Mouse (Mus musculus): ENCODE measurements around the gene Psmb2. TPM values are rescaled to one million over a fixed set of nuclear protein-coding genes. Genes with fewer than 3 reads are reported as not detected.

Psmb2 gene
- polyA plus RNA-seq, 1 experiment from 2014 or later = 593 TPM

- no peak for DNase-seq (ENCODE audit: low spot score)
- 84% methylated on average over 7 of the region's 7 CpGs for WGBS
- Histone ChIP-seq H3K4me3 (no peak overlapping the region), H3K4me1 (no peaks in the 10 kb centered on the region), H3K27ac (no peak overlapping the region), H3K36me3 (no peaks in the 10 kb centered on the region), H3K27me3 (ENCODE audit: low read depth, poor library complexity, severe bottlenecking) (no peaks in the 10 kb centered on the region), H3K9me3 (replicated peaks) (no peaks in the 10 kb centered on the region)
Observed at GRCm38 (mm10) chr4:126661249-126661648, 16.2 kb upstream of the Psmb2 start.

- no peaks in the 10 kb centered on the region for H3K36me3 ChIP-seq
- WGBS = 88% methylated on average over 2 of the region's 2 CpGs
Observed at GRCm38 (mm10) chr4:126667075-126667474, 10.4 kb upstream of the Psmb2 start.

GRCm38 (mm10) chr4:126682298-126682697 lies 4.9 kb downstream of the Psmb2 start:
- Histone ChIP-seq H3K36me3 (peaks cover 44% of the 10 kb centered on the region), H3K27ac (no peak overlapping the region), H3K27me3 (ENCODE audit: low read depth, poor library complexity, severe bottlenecking) (no peaks in the 10 kb centered on the region), H3K4me3 (no peak overlapping the region), H3K4me1 (peaks cover 10% of the 10 kb centered on the region), H3K9me3 (replicated peaks) (no peaks in the 10 kb centered on the region)
- WGBS = 92% methylated on average over 5 of the region's 5 CpGs
- DNase-seq (ENCODE audit: low spot score) = no peak

More at GRCm38 (mm10) chr4:126667075-126667474, 10.4 kb upstream of the Psmb2 start:
- no peak overlapping the region for H3K4me3 ChIP-seq
- H3K27me3 ChIP-seq (ENCODE audit: low read depth, poor library complexity, severe bottlenecking) = no peaks in the 10 kb centered on the region
- no peak overlapping the region for H3K27ac ChIP-seq
- H3K4me1 ChIP-seq = no peaks in the 10 kb centered on the region
- no peaks in the 10 kb centered on the region for H3K9me3 ChIP-seq (replicated peaks)
- DNase-seq (ENCODE audit: low spot score) = no peak

GRCm38 (mm10) chr4:126683084-126683483 lies 5.7 kb downstream of the Psmb2 start:
- Histone ChIP-seq H3K27me3 (ENCODE audit: low read depth, poor library complexity, severe bottlenecking) (no peaks in the 10 kb centered on the region), H3K9me3 (replicated peaks) (no peaks in the 10 kb centered on the region), H3K4me3 (no peak overlapping the region), H3K4me1 (peaks cover 7% of the 10 kb centered on the region), H3K27ac (no peak overlapping the region), H3K36me3 (peaks cover 52% of the 10 kb centered on the region)
- WGBS = 96% methylated on average over 3 of the region's 3 CpGs
- DNase-seq (ENCODE audit: low spot score) = no peak

GRCm38 (mm10) chr4:126689457-126689856 lies 12.0 kb downstream of the Psmb2 start:
- H3K4me1 ChIP-seq = no peaks in the 10 kb centered on the region
- 91% methylated on average over 2 of the region's 2 CpGs for WGBS
- no peaks in the 10 kb centered on the region for H3K9me3 ChIP-seq (replicated peaks)
- H3K36me3 ChIP-seq = peaks cover 84% of the 10 kb centered on the region
- no peak for DNase-seq (ENCODE audit: low spot score)
- H3K27ac ChIP-seq = no peak overlapping the region
- H3K4me3 ChIP-seq = no peak overlapping the region
- H3K27me3 ChIP-seq (ENCODE audit: low read depth, poor library complexity, severe bottlenecking) = no peaks in the 10 kb centered on the region

GRCm38 (mm10) chr4:126693021-126693420 lies 15.6 kb downstream of the Psmb2 start:
- H3K27me3 ChIP-seq (ENCODE audit: low read depth, poor library complexity, severe bottlenecking) = no peaks in the 10 kb centered on the region
- no peak for DNase-seq (ENCODE audit: low spot score)
- no peak overlapping the region for H3K27ac ChIP-seq
- WGBS = 89% methylated on average over 5 of the region's 5 CpGs
- peaks cover 68% of the 10 kb centered on the region for H3K36me3 ChIP-seq
- H3K9me3 ChIP-seq (replicated peaks) = no peaks in the 10 kb centered on the region
- H3K4me3 ChIP-seq = no peak overlapping the region
- H3K4me1 ChIP-seq = no peaks in the 10 kb centered on the region

GRCm38 (mm10) chr4:126696908-126697307 lies 19.5 kb downstream of the Psmb2 start:
- no peaks in the 10 kb centered on the region for H3K9me3 ChIP-seq (replicated peaks)
- no peaks in the 10 kb centered on the region for H3K4me1 ChIP-seq
- H3K4me3 ChIP-seq = no peak overlapping the region
- no peaks in the 10 kb centered on the region for H3K27me3 ChIP-seq (ENCODE audit: low read depth, poor library complexity, severe bottlenecking)
- 94% methylated on average over 4 of the region's 4 CpGs for WGBS
- H3K27ac ChIP-seq = no peak overlapping the region
- no peak for DNase-seq (ENCODE audit: low spot score)
- H3K36me3 ChIP-seq = peaks cover 61% of the 10 kb centered on the region

- Histone ChIP-seq H3K9me3 (replicated peaks) (no peaks in the 10 kb centered on the region), H3K36me3 (peaks cover 94% of the 10 kb centered on the region), H3K27ac (no peak overlapping the region), H3K4me1 (no peaks in the 10 kb centered on the region), H3K4me3 (no peak overlapping the region), H3K27me3 (ENCODE audit: low read depth, poor library complexity, severe bottlenecking) (no peaks in the 10 kb centered on the region)
- DNase-seq (ENCODE audit: low spot score) = no peak
- 67% methylated on average over 12 of the region's 12 CpGs for WGBS
Observed at GRCm38 (mm10) chr4:126706630-126707438, 29.4 kb downstream of the Psmb2 start.

- 74% methylated on average over 5 of the region's 5 CpGs for WGBS
- Histone ChIP-seq H3K4me3 (no peak overlapping the region), H3K36me3 (peaks cover 94% of the 10 kb centered on the region)
Observed at GRCm38 (mm10) chr4:126707439-126707826, 30.0 kb downstream of the Psmb2 start.

GRCm38 (mm10) chr4:126732111-126732510 lies 54.7 kb downstream of the Psmb2 start:
- H3K4me3 ChIP-seq = peak overlapping the region; percentile 15
- peaks cover 21% of the 10 kb centered on the region for H3K4me1 ChIP-seq
- no peak overlapping the region for H3K27ac ChIP-seq
- no peaks in the 10 kb centered on the region for H3K36me3 ChIP-seq
- H3K27me3 ChIP-seq (ENCODE audit: low read depth, poor library complexity, severe bottlenecking) = peaks cover 85% of the 10 kb centered on the region
- DNase-seq (ENCODE audit: low spot score) = peak; percentile 42
- no peaks in the 10 kb centered on the region for H3K9me3 ChIP-seq (replicated peaks)
- 2% methylated on average over 18 of the region's 18 CpGs for WGBS

More at GRCm38 (mm10) chr4:126707439-126707826, 30.0 kb downstream of the Psmb2 start:
- Histone ChIP-seq H3K4me1 (no peaks in the 10 kb centered on the region), H3K9me3 (replicated peaks) (no peaks in the 10 kb centered on the region), H3K27ac (no peak overlapping the region), H3K27me3 (ENCODE audit: low read depth, poor library complexity, severe bottlenecking) (no peaks in the 10 kb centered on the region)
- no peak for DNase-seq (ENCODE audit: low spot score)

GRCm38 (mm10) chr4:126732531-126733380 lies 55.3 kb downstream of the Psmb2 start:
- Histone ChIP-seq H3K36me3 (no peaks in the 10 kb centered on the region), H3K27ac (no peak overlapping the region), H3K4me3 (peak overlapping the region; percentile 15), H3K9me3 (replicated peaks) (no peaks in the 10 kb centered on the region), H3K4me1 (peaks cover 21% of the 10 kb centered on the region), H3K27me3 (ENCODE audit: low read depth, poor library complexity, severe bottlenecking) (peaks cover 92% of the 10 kb centered on the region)
- DNase-seq (ENCODE audit: low spot score) = peak; percentile 48
- WGBS = 4% methylated on average over 26 of the region's 26 CpGs

GRCm38 (mm10) chr4:126734001-126734603 lies 56.7 kb downstream of the Psmb2 start:
- H3K4me3 ChIP-seq = 0 out of 2 replicates have a peak overlapping the region, but pooled peaks have one; percentile 34
- no peaks in the 10 kb centered on the region for H3K9me3 ChIP-seq (replicated peaks)
- peaks cover 100% of the 10 kb centered on the region for H3K27me3 ChIP-seq (ENCODE audit: low read depth, poor library complexity, severe bottlenecking)
- H3K27ac ChIP-seq = no peak overlapping the region
- 3% methylated on average over 16 of the region's 16 CpGs for WGBS
- H3K36me3 ChIP-seq = no peaks in the 10 kb centered on the region
- peaks cover 21% of the 10 kb centered on the region for H3K4me1 ChIP-seq
- peak; percentile 57 for DNase-seq (ENCODE audit: low spot score)

Measured in limb, embryonic 10.5 days (tissue).